Mouse (Mus musculus): Measurements from ENCODE around the gene Mrpl22. TPM values are rescaled to one million over a fixed set of nuclear protein-coding genes. Genes with fewer than 3 reads are reported as not detected.
A peak's percentile ranks its signal among the peaks of the same experiment; 100 is the strongest.
"Not testable (repeated sequence)": the region's sequence is repeated elsewhere in the genome, so short reads cannot be mapped to it uniquely, and the experiment has no call there.

The Mrpl22 gene
- polyA plus RNA-seq (2012; rRNA removed): 30.0 and 37.2 TPM in 2 replicates

DNA sequence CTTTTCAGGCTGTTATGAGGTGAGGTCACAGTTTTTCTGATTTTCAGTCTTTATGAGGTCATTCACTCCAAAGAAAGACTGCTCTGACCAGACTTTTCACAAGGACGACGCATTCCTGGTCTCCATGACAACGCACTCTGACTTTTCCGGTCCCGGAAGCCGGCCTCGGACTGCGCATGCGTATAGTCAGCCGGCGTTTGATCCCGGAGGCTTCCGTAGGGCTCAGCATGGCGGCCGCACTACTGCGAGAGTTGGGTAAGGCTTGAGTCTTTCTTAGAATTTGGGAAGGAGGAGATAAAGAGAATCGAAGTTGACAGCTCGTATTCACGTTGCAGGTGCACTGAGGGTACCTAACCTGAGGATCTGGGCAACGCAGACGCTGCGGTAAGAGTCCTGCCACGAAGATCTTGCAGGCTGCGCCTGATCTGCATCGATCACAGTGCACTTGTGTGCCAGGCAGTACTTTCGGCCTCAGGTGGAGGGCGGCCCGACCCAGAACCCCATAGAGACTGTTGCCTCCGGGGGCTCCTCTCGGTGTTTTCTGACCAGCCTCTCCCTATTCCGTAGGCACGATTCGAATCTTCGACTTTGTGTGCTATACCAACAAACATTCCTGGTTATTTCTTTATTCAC lies at the start of gene Mrpl22:
TSS of gene Mrpl22 (plus strand) at position 203 of the 633 bp plus-strand sequence.
- peak; percentile 52 for DNase-seq (ENCODE audit: low read depth)

DNA sequence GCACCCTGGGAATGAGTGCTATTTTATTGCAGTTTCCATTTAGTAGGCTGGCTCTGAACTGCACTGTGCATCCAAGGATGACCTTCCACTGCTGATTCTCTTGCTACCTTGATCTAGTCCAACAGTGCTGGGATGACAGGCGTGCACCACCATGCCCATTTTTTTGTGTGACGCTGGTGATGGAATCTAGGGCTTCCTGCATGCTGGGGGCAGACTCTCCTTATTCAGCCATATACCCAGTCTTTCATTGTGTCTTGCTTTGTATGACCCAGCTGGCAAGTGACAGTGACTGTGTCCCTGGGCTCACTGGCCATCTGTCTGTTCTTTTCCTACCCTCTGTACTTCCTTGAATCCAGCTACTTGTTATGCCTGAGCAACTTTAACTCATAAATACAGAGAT lies 47.8 kb upstream of the Mrpl22 start:
- no peak for DNase-seq (ENCODE audit: low read depth)

DNA sequence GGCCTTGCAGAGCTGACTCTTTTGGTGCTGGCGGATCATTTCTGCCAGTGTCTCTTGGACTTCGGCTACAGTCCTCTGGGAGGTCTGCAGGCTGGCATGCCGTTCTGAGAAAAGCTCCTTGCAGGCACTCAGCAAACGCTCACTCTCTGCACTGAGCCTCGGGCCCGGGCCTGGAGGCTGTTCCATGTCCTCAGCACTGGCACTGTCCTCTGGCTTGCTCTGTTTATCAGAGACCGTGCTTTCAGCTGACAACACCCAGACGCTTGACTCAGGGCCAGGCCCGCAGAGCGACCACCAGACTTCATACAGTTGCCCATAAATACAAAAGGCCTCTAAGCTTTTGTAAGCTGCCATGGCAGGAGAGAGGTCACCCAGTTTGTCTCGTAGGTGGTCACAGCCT lies 46.4 kb upstream of the Mrpl22 start:
- DNase-seq (ENCODE audit: low read depth): no peak

DNA sequence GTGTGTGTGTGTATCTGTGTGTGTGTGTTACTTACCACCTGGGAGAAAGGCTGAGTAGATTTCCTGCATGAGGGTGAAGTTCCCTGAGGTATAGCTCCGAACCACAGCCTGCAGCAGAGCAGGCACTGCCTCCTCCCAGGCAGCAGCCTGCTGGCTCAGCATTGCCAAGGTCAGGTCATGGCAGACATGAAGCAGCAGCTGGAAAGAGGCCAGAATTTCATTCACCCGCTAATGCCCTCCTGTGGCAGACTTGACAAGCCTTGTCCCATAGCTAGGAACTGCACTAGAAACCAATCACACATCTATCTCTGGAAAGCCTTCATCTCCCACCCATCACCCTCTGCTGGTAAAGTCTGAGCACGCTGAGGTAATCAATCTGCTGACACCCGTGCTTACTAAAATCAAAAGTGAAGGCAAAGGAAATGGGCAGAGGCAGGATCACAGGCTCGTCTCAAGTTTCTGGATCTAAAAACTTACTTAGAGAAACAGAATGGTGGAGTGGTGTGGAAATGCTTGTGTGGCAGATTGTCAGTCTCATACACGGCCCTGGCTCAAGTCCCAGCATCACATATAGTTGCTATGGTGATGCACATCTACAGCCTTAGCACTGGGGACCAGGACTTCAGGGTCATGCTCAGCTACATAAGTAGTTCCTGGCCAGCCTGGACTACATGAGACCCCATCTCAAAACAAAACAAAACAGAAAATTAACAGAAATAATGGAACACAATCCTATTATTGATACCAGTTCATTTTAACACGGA lies 44.9 kb upstream of the Mrpl22 start:
- DNase-seq (ENCODE audit: low read depth): no peak

DNA sequence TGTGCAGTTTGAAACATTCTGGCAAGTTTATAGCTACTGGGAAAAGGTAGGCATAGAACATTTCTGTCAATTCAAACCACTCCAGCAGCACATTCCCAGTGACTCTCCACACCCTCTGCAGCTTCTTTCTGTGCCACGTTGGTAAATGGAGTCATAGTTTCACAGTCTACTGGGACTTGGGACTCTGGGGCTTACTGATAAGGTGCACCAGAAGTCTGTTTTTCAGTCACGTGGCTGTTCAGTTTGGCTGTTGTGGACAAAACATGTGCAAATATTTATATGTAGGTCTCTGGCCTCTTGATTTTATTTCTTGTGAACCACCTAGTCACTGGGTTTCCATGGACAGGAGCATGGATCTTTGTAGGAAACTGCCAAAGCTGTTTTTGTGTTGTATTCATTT lies 43.9 kb upstream of the Mrpl22 start:
- DNase-seq (ENCODE audit: low read depth): no peak

DNA sequence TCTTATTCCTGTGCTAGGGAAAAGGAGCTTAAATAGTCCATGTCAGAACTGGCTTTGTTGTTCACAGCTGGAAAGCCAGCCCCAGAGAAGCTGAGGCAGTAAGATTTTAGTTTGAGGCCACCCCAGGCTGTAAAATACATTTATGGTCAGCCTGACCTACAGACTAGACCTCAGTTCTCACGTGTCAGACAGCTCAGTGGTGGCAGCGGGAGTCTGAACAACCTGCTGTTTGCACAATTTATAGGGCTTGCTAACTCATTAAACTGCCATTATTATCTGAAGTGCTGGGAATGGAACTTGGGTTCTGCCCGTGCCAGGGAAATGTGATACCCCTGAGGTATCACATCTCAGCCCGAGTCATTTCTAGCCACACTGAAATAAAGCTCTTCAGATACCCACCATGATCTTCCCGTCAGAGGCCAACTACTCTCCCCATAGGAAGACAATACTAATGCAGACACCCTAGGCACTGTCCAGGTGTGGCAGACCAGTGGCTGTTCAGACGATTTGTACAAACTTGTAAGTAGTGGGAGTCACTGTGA lies 42.1 kb upstream of the Mrpl22 start:
- no peak for DNase-seq (ENCODE audit: low read depth)

DNA sequence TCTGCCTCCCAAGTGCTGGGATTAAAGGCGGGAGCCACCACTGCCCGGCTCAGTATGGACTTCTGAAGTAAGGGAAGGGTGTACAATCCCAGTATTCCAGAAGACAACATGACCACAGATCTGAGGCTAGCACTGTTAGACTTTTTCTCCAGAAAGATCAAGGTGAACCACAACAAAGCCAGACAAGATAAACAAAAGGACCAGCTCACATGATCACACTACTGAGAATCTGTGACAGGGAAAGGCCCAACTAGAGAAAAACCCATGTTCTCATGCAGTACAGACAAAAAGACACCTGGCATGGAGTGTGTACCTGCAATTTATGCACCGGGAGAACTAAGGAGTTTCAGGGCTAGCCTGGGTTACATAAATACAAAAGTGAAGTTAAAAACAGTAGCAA lies 39.4 kb upstream of the Mrpl22 start:
- no peak for DNase-seq (ENCODE audit: low read depth)

DNA sequence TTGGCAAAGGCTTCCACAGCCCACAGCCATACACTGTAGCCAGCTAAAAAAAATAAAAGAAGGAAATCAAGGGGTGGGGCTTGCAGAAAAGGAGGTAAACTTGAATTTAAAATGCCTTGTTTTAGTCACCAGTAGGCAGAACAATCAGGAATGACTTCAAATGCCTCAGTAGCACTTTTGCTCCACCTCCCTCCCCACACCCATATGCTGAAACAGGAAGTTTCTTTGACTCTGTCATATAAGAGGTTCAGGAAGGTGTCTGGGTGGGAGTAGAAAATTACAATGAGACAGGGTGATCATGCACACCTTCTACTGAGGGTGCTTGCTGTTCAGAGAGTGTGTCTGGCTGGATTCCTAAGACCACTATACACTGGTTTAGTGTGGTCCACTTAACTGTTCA lies 36.6 kb upstream of the Mrpl22 start:
- no peak for DNase-seq (ENCODE audit: low read depth)

DNA sequence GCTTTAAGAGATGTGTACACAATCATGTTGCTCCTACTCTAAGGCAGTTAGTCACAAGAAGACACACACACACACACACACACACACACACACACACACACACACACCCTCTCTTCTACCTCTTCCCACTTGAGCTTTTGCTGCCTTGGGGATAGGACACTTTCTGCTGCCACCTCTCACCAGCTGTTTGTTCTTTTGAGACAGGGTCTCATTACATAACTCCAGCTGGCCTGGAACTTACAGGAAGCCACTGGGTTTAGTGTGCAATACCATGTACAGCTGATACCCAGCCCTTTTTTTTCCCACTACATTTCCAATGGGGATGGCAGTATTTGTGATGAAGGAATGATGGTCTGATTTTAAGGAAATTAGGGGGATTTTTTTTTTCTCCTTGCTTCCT lies 36.2 kb upstream of the Mrpl22 start:
- DNase-seq (ENCODE audit: low read depth): no peak

DNA sequence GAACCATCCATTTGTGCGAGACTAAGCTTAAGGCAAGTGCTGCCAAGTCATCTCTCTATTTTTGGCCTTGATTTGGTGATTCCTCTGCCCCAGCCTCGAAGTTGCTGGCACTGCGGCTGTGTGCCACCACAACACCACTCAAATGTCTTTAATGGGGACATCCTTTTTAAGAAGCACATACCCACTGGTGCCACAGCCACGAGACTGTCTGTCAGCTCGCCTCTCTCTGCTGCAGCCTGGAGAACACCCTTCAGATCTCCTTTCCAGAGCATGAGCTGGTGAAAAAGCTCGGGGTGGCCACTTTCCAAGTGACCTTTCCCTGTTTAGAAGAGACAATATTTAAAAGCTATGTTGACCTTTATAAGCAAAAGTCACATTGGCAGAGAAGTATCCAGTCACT lies 34.8 kb upstream of the Mrpl22 start:
- no peak for DNase-seq (ENCODE audit: low read depth)

DNA sequence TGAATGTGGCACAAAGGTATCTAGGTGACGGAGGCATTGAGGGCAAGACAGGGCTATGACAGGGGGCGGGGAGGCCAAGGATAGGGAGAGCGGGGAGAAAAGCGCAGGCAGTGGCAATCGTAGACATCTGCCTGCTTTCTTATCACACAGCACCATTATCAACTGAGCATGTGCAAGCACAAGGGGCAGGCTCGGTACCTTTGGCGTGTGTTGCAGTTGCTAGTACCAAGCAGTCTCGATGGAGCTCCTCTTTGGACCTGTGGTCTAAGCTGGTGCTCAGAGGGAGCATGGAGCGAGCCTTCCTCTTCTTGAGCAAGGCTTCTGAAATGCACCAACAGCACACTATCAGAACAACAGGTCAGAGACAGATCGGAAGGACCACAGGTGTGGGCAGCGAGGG lies 32.6 kb upstream of the Mrpl22 start:
- no peak for DNase-seq (ENCODE audit: low read depth)

DNA sequence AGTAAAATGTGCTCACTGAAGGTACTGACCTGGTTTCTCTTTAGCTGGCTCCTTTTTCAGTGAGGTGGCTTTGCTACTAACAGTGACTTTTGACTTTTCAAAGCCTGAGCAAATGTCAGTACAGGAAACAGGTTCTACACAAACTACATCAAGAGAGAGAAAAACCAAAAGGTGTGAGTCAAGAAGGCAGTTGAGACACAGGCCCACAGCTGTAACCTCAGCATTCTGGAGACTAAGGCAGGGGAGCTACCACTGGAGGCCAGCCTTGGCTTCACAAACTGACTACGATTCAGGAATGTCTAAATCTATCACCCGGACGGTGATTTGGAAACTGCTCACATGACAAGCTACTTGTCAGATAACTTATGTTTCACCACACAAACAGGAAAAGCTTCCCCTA lies 32.0 kb upstream of the Mrpl22 start:
- no peak for DNase-seq (ENCODE audit: low read depth)

DNA sequence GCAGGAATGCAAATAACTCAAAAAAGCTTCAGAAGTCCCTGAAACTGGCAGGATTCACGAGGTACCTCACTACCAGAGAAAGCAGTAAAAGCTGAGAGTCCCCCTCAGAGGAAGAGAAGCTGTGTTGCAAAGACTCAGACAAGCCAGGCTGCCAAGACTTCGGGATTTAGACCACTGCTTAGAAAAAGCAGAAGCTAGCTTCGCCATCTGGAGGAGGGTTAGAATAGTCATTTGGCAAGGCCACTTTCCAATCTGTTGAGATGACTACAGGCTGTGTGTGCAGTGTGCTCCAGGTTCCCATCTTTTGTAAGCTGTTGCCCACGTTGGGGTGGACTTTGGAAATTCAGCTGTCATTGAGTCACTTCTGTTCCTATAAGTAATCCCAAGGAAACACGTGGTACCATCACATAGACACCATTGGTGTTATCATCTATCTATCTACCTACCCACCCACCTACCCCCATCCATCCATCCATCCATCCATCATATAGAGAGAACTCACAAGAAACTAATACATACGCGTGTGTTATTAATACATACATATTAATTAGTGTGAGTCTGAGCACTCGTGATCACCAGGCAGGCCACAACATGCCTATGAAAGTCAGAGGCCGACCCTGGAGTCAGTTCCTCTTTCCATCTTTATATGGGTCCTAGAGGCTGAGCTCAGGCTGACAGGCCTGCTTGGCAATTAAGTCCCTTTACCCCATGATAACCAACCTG lies 27.6 kb upstream of the Mrpl22 start:
- DNase-seq (ENCODE audit: low read depth): no peak

DNA sequence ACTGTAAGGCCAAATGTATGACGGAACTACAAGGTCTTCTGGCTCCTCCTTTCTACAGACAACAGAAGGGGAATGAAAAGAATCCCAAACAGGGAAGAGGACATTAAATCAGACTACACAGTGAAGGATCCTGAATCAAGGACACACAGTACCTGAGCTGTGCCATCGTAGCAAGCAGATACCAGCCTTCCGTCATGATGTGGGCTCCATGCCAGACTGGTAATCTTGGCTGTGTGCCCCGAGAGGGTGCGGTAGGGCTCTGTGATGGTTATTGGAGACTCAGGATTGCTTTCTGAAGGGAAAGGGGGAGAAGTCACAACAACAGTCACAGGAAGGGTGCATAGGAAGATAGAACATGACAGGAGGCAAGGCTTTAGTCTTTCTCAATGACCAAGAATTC lies 25.2 kb upstream of the Mrpl22 start:
- DNase-seq (ENCODE audit: low read depth): no peak

DNA sequence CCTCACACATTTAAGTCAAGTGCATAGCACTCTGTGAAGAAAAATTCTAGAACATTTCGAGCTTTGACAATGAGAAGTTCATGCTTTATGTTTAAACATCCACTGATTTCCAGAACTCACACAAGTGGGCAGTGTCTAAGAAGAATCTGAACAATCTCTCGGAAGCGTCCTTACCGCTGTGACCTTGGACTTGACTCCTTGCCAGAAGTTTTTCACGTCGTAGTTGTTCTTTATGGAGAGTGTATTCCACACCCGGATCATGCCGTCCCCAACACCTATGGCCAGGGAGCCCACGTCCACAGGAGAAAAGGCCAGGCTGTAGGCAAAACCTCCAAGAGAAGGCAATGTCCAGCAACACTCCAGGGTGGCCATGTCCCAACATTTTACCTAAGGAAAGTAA lies 16.0 kb upstream of the Mrpl22 start:
- no peak for DNase-seq (ENCODE audit: low read depth)

DNA sequence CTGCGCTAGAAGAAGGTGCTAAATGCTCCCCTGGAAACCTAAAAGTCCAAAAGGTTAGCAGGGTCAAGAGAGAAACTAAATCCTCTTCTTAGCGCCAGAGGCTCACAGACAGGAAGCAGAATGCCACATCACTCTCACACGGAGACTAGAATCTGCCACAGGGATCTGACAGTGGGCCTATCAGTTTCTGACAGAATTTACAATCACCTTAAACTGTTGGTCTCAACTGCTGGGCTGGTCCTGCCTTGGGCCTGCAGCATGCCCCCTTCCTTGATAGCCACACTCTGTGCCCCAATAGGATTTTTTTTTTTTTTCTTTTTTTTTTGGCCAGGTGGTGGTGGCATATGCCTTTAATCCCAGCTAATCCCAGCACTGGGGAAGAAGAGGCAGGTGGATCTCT lies 14.6 kb upstream of the Mrpl22 start:
- no peak for DNase-seq (ENCODE audit: low read depth)

DNA sequence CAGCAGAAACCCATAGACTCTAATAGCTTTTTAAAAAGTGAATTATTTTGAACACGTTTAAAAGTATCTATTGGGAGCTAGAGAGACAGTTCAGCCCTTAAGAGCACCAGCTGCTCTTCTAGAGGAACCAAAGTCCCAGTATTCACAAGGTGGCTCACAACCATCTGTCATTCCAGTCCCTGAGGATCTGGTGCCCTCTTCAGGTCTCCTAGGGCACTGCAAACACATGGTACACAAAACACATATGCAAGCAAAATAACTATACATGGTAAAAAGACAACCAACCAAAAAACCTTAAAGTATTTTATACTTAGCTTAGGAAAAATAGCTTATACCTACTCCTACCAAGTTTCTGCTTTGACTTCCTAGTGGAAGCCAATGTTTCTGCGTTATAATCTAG lies 6.4 kb upstream of the Mrpl22 start:
- DNase-seq (ENCODE audit: low read depth): no peak

DNA sequence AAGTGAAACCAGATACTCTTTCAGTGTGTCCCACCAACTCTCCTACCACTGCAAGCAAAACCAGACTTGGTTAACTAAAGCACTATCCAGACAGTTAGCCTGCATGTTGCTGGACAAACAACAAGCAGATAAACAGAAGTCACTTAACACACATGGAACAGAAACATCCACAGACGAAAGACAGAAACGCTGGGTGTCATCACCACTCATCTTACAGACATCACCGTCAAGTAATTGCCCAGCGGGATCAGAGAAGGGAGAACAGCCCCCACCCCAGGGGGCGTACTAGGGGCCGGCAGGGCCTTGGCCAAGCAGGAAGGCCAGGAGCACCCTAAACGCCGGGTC lies 3.7 kb upstream of the Mrpl22 start:
- no peak for DNase-seq (ENCODE audit: low read depth)

DNA sequence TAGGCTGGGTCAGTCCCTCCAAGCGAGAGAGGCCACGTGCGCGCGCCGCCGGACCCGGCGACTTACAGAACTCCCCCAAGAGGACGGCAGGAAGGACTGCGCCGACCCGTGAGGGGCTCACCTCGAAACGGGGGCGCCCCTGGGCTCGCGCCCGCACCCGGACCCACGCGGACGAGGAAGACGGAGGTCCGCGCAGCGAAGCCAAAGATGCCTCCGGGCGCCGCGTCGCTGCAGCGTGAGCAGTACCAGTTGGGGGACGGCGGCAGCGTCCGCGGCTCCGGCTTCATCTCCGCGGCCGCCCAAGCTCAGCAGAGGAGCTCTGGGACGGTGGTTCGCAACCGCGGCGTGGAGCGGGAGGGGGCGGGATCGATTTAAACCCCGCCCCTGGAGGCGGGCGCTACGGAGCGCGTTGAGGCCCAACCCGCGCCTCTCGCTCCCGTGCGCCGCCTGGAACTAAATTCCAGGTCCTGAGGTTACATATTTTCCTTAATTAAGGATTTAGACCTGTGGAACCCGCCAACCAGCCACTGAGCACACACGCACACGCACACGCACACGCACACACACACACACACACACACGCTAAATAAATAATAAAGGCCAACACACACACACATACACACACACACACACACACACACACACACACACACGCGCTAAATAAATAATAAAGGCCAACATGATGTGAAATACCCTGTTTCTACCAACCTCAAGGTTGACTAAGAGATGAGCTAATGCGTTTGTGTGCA lies 3.1 kb upstream of the Mrpl22 start, which contains the start of gene Gemin5:
TSS of gene Gemin5 (minus strand) at position 373 of the 749 bp plus-strand sequence.
- DNase-seq (ENCODE audit: low read depth): no peak

DNA sequence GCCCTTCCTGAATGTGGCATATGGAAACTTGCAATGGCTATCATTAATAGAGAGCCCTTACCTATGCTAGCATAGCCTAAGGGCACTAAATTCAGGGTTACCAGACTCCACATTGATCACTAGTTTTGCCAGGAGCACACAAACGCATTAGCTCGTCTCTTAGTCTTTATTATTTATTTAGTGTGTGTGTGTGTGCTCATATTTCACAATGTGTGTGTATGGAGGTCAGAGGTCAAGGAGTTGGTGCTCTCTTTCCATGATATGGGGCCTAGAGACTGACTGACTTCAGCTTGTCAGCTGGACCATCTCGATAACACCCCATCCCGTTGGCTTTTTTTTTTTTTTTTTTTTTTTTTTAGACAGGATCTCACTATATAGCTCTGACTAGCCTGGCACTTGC lies 1.8 kb upstream of the Mrpl22 start:
- no peak for DNase-seq (ENCODE audit: low read depth)

DNA sequence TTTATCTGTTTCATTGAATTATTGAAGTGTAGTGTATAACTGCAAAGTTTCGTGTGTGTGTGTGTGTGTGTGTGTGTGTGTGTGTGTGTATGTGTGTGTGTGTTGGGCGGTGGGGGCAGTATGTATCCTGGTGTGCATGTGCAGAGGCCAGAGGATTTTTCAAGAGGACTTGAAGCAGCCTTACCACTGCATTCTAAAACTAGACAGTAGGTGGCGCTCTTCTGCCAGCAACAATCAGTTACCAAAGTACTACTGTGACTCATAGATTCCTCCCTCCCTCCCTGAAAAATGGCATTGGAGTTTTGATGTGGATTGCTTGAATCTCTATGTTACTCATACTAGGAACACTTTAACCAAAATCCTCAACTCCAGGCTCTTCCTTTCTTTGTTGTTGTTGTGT lies 8.1 kb downstream of the Mrpl22 start:
- DNase-seq (ENCODE audit: low read depth): no peak

DNA sequence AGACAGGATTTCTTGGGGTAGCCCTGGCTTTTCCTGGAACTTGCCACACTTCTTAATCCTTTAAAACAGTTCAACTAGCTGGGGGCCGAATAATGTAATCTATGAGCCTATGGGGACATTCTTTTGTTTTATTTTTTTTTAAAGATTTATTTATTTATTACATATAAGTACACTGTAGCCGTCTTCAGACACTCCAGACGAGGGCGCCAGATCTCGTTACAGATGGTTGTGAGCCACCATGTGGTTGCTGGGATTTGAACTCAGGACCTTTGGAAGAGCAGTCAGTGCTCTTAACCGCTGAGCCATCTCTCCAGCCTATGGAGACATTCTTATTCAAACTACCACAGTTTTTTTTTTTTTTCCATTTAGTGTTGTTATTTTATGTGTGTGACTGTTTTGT lies 8.5 kb downstream of the Mrpl22 start:
- DNase-seq (ENCODE audit: low read depth): not testable (repeated sequence)

Data from gonadal fat pad, adult 2 months (tissue).